Mouse (Mus musculus): ENCODE measurements around the gene Slco2a1. TPM values are rescaled to one million over a fixed set of nuclear protein-coding genes. Genes with fewer than 3 reads are reported as not detected.

Slco2a1 gene
- polyA plus RNA-seq, 1 experiment = not detected

- no peak for TF ChIP-seq GATA1 (IDR thresholded peaks at IDR 0.05; ENCODE audit: low read length)
These were observed 93.9 kb downstream of the Slco2a1 start for GRCm38 (mm10) chr9:103082246-103082975.

- TF ChIP-seq GATA1 (IDR thresholded peaks at IDR 0.05; ENCODE audit: low read length) = no peak
These were observed 94.9 kb downstream of the Slco2a1 start for GRCm38 (mm10) chr9:103083405-103083804.

GRCm38 (mm10) chr9:103086736-103087135, 98.2 kb downstream of the Slco2a1 start:
- TF ChIP-seq GATA1 (IDR thresholded peaks at IDR 0.05; ENCODE audit: low read length) = no peak

GRCm38 (mm10) chr9:103087301-103087700, 98.8 kb downstream of the Slco2a1 start:
- no peak for TF ChIP-seq GATA1 (IDR thresholded peaks at IDR 0.05; ENCODE audit: low read length)

GRCm38 (mm10) chr9:103088661-103089060, 100.1 kb downstream of the Slco2a1 start:
- no peak for TF ChIP-seq GATA1 (IDR thresholded peaks at IDR 0.05; ENCODE audit: low read length)

GRCm38 (mm10) chr9:103090116-103090875, 101.8 kb downstream of the Slco2a1 start:
- no peak for TF ChIP-seq GATA1 (IDR thresholded peaks at IDR 0.05; ENCODE audit: low read length)

GRCm38 (mm10) chr9:103091039-103091883, 102.7 kb downstream of the Slco2a1 start:
- no peak for TF ChIP-seq GATA1 (IDR thresholded peaks at IDR 0.05; ENCODE audit: low read length)

- no peak for TF ChIP-seq GATA1 (IDR thresholded peaks at IDR 0.05; ENCODE audit: low read length)
These were observed 103.7 kb downstream of the Slco2a1 start for GRCm38 (mm10) chr9:103092248-103092647.

GRCm38 (mm10) chr9:103093681-103094080, 105.2 kb downstream of the Slco2a1 start:
- TF ChIP-seq GATA1 (IDR thresholded peaks at IDR 0.05; ENCODE audit: low read length) = no peak

- TF ChIP-seq GATA1 (IDR thresholded peaks at IDR 0.05; ENCODE audit: low read length) = no peak
These were observed 120.6 kb downstream of the Slco2a1 start for GRCm38 (mm10) chr9:103108943-103109670.

GRCm38 (mm10) chr9:103109911-103110310, 121.4 kb downstream of the Slco2a1 start:
- TF ChIP-seq GATA1 (IDR thresholded peaks at IDR 0.05; ENCODE audit: low read length) = no peak

GRCm38 (mm10) chr9:103110727-103111501, 122.4 kb downstream of the Slco2a1 start:
- TF ChIP-seq GATA1 (IDR thresholded peaks at IDR 0.05; ENCODE audit: low read length) = no peak

GRCm38 (mm10) chr9:103111621-103112470, 123.3 kb downstream of the Slco2a1 start, which contains the start of gene Rab6b:
Rab6b (plus strand) TSS chr9:103111787.
- no peak for TF ChIP-seq GATA1 (IDR thresholded peaks at IDR 0.05; ENCODE audit: low read length)
